Mouse (Mus musculus) spleen, postnatal 36 days (tissue): ENCODE measurements around the gene Lypd4.

ENCODE experiments used
- DNase-seq, 2 experiments: peaks; one replicate each; pipeline ENCODE4 v3.0.0; 2022; ENCODE audit warnings: low spot score in 2 of 2, mixed read lengths in 1 of 2

Gene Lypd4

GRCm38 (mm10) chr7:24889431-24890220, 19.9 kb upstream of the Lypd4 start:
- peak; percentile 57 for DNase-seq

GRCm38 (mm10) chr7:24887096-24887495, 17.4 kb upstream of the Lypd4 start:
- no peak for DNase-seq

GRCm38 (mm10) chr7:24886308-24886633, 16.5 kb upstream of the Lypd4 start:
- DNase-seq: no peak

GRCm38 (mm10) chr7:24885468-24886307, 15.9 kb upstream of the Lypd4 start:
- DNase-seq: no peak

GRCm38 (mm10) chr7:24884693-24885291, 15.1 kb upstream of the Lypd4 start:
- DNase-seq: no peak

GRCm38 (mm10) chr7:24883896-24884692, 14.4 kb upstream of the Lypd4 start, which contains the start of gene Rps19:
Rps19 (plus strand) TSS chr7:24884371.
- peak; percentile 97 to 98 for DNase-seq

GRCm38 (mm10) chr7:24882416-24883199, 12.9 kb upstream of the Lypd4 start:
- no peak for DNase-seq

- DNase-seq: no peak
Observed at GRCm38 (mm10) chr7:24879620-24880019, 9.9 kb upstream of the Lypd4 start.

- no peak for DNase-seq
Observed at GRCm38 (mm10) chr7:24877588-24877987, 7.8 kb upstream of the Lypd4 start.

GRCm38 (mm10) chr7:24869080-24869479, 661 bp downstream of the Lypd4 start:
- no peak for DNase-seq

- DNase-seq: no peak
Observed at GRCm38 (mm10) chr7:24864156-24864555, 5.6 kb downstream of the Lypd4 start.

- DNase-seq: no peak
Observed at GRCm38 (mm10) chr7:24862853-24863252, 6.9 kb downstream of the Lypd4 start.

GRCm38 (mm10) chr7:24861913-24862312, 7.8 kb downstream of the Lypd4 start, which contains the start of gene Gm9844:
Gm9844 (plus strand) TSS chr7:24862213.
- DNase-seq: no peak

- DNase-seq: peak; percentile 30 to 48
Observed at GRCm38 (mm10) chr7:24859234-24859633, 10.5 kb downstream of the Lypd4 start.

- DNase-seq: no peak
Observed at GRCm38 (mm10) chr7:24856460-24857120, 13.2 kb downstream of the Lypd4 start.

- no peak for DNase-seq
Observed at GRCm38 (mm10) chr7:24853695-24854094, 16.0 kb downstream of the Lypd4 start.

- no peak for DNase-seq
Observed at GRCm38 (mm10) chr7:24853233-24853563, 16.5 kb downstream of the Lypd4 start.

GRCm38 (mm10) chr7:24852557-24853232, 17.0 kb downstream of the Lypd4 start:
- peak; percentile 53 to 67 for DNase-seq

GRCm38 (mm10) chr7:24851596-24852325, 18.0 kb downstream of the Lypd4 start:
- no peak for DNase-seq
